In genomic region chr5:43749092-43749491, GRCm38 (mm10) we compare ENCODE assay signal across 17 mouse cellular contexts.
DNase-seq lines count a peak whose midpoint lies in the region; TF ChIP-seq lines count a peak whose summit lies in the region.
"Had no signal": no experiment of that assay in that cellular context is flagged by ENCODE, and none has a peak within 500 bp of the region (broad histone marks: within the 10 kb centered on the region; RNA-seq: fewer than 3 reads in every experiment).

No protein-coding gene starts in this region.

- H3K36me3 ChIP-seq in splenic B cell, adult 2 months (ENCODE audit: control insufficient read depth, insufficient read depth, low read length, poor library complexity, severe bottlenecking): peaks cover 3% of the 10 kb centered on the region; the same call in 1 of the 2 replicates

- intact Hi-C loops in left cerebral cortex, adult 2 months (cut with DNase I): no loop called here

- H3K4me3 ChIP-seq in left cerebral cortex, adult 2 months: no peak overlapping the region
- H3K4me3 ChIP-seq: hindbrain, embryonic 15.5 days; neural tube, embryonic 13.5 days had no signal

- TF ChIP-seq CTCF in left cerebral cortex, adult 2 months (IDR thresholded peaks at IDR 0.05): no peak; the same call in 1 of the 2 replicates

- peak; percentile 11 for DNase-seq in embryo, embryonic 11 days
- DNase-seq in embryo, embryonic 10 days (ENCODE audit: low spot score): no peak
- DNase-seq in thymus, postnatal 0 days (ENCODE audit: low spot score): peak; percentile 8
- DNase-seq in thymus, postnatal 10 days (ENCODE audit: low spot score in 2 of 2): no peak
- peak; percentile 41 for DNase-seq in ZHBTc4 (ENCODE audit: low read depth, low spot score)
- DNase-seq in splenic B cell, adult 2 months (ENCODE audit: low read depth, low spot score): peak; percentile 16
- no peak for DNase-seq in left cerebral cortex, adult 2 months (ENCODE audit: extremely low spot score in 1 of 2, low spot score in 2 of 2)
- DNase-seq in c-Kit-positive CD71-positive TER-119-positive erythroid progenitor cells, embryonic 14.5 days (ENCODE audit: low spot score): no peak
- DNase-seq: adrenal gland, postnatal 14 days; cerebellum, postnatal 14 days; forebrain, postnatal 0 days; kidney, adult 18-20 months; kidney, postnatal 10 days; lung, postnatal 10 days; right cerebral cortex, postnatal 4 days had no signal

- no peaks in the 10 kb centered on the region; the same call in 1 of the 2 replicates for H3K27me3 ChIP-seq in splenic B cell, adult 2 months (ENCODE audit: control insufficient read depth, insufficient read depth, low read length, poor library complexity, severe bottlenecking)
- H3K27me3 ChIP-seq: hindbrain, embryonic 15.5 days; neural tube, embryonic 13.5 days had no signal

- H3K27ac ChIP-seq in left cerebral cortex, adult 2 months: no peak overlapping the region
- H3K27ac ChIP-seq: hindbrain, embryonic 15.5 days; neural tube, embryonic 13.5 days had no signal

Comparison
In these comparisons a context has a peak if more than half of its experiments do, and no peak if none do; other contexts are left out.
1. DNase-seq: peak in embryo, embryonic 11 days (single experiment), thymus, postnatal 0 days (single experiment), ZHBTc4 (single experiment) and splenic B cell, adult 2 months (single experiment); none in embryo, embryonic 10 days (single experiment), thymus, postnatal 10 days (0 of 2), left cerebral cortex, adult 2 months (0 of 2) and c-Kit-positive CD71-positive TER-119-positive erythroid progenitor cells, embryonic 14.5 days (single experiment).